Mouse (Mus musculus) CD4-positive, CD25-positive, alpha-beta regulatory T cell, adult 9 weeks (primary cell): ENCODE measurements around the gene Fam214b. TPM values are rescaled to one million over a fixed set of nuclear protein-coding genes. Genes with fewer than 3 reads are reported as not detected.

Experiments
- polyA plus RNA-seq: library from polyadenylated mRNA; unstranded; fragments of 100-300 nt; shearing (Covaris generic); gene quantifications from one replicate; pipeline ENCODE4 v1.2.1, GENCODE M21; 2017

The Fam214b gene
- polyA plus RNA-seq = 10.7 TPM

GRCm38 (mm10) chr4:43045659-43046302 lies at the start of gene Fam214b:
Gene Fam214b (minus strand): TSS chr4:43046220.

GRCm38 (mm10) chr4:43058753-43059654 lies 13.0 kb upstream of the Fam214b start, which contains the start of gene Unc13b:
Gene Unc13b (plus strand): TSS chr4:43058953.

GRCm38 (mm10) chr4:43031237-43031995 lies 14.6 kb downstream of the Fam214b start, which contains the start of gene Stoml2:
Gene Stoml2 (minus strand): TSS chr4:43031710.

GRCm38 (mm10) chr4:43025084-43025960 lies 20.7 kb downstream of the Fam214b start, which contains the start of gene Pigo:
Gene Pigo (minus strand): TSS chr4:43025819.

GRCm38 (mm10) chr4:43010161-43011038 lies 35.6 kb downstream of the Fam214b start, which contains the start of gene Fancg:
Gene Fancg (minus strand): TSS chr4:43010506.

GRCm38 (mm10) chr4:43000141-43000986 lies 45.7 kb downstream of the Fam214b start, which contains the start of gene Vcp:
Gene Vcp (minus strand): TSS chr4:43000507.

Other genes starting within 250 kb of the Fam214b start
- gene Fam205a1, start 192.3 kb downstream of the Fam214b start, polyA plus RNA-seq = not detected
- gene Gm12394, start 189.4 kb downstream of the Fam214b start, polyA plus RNA-seq = not detected
- not detected for gene Fam205c, start 172.0 kb downstream of the Fam214b start, polyA plus RNA-seq
- 0.12 TPM for gene Phf24, start 129.6 kb downstream of the Fam214b start, polyA plus RNA-seq
- 12.0 TPM for gene Dnajb5, start 96.4 kb downstream of the Fam214b start, polyA plus RNA-seq
- not detected for gene 1700022I11Rik, start 76.6 kb downstream of the Fam214b start, polyA plus RNA-seq
- 405 TPM for gene Vcp, start 45.7 kb downstream of the Fam214b start, polyA plus RNA-seq
- gene Fancg, start 35.7 kb downstream of the Fam214b start, polyA plus RNA-seq = 28.8 TPM
- 47.4 TPM for gene Pigo, start 20.4 kb downstream of the Fam214b start, polyA plus RNA-seq
- gene Stoml2, start 14.5 kb downstream of the Fam214b start, polyA plus RNA-seq = 148 TPM
- gene Unc13b, start 12.7 kb upstream of the Fam214b start, polyA plus RNA-seq = 0.22 TPM
- not detected for gene Atp8b5, start 220.9 kb upstream of the Fam214b start, polyA plus RNA-seq